Mouse (Mus musculus): ENCODE results near the gene Lilr4b. TPM values are rescaled to one million over a fixed set of nuclear protein-coding genes. Genes with fewer than 3 reads are reported as not detected.
A peak's percentile ranks its signal among the peaks of the same experiment; 100 is the strongest.

The Lilr4b gene
- polyA plus RNA-seq, 1 experiment, result 1,083 TPM

- H3K27ac ChIP-seq (ENCODE audit: insufficient read depth, low read depth, low read length), result peak overlapping the region; percentile 20
- H3K4me1 ChIP-seq (ENCODE audit: control insufficient read depth, insufficient read depth, low read length), result peaks cover 46% of the 10 kb centered on the region
- no peak for TF ChIP-seq POLR2A (IDR thresholded peaks at IDR 0.05; ENCODE audit: borderline replicate concordance, low read depth, low read length)
- TF ChIP-seq CTCF (IDR thresholded peaks at IDR 0.05; ENCODE audit: low read depth, low read length), result no peak
- no peak overlapping the region for H3K4me3 ChIP-seq (ENCODE audit: insufficient read depth, low read length)
These were observed 41.0 kb downstream of the Lilr4b start for GRCm38 (mm10) chr10:51521453-51521852.

- Histone ChIP-seq H3K4me3 (ENCODE audit: insufficient read depth, low read length) (peak overlapping the region; percentile 93), H3K27ac (ENCODE audit: insufficient read depth, low read depth, low read length) (peak overlapping the region; percentile 94), H3K4me1 (ENCODE audit: control insufficient read depth, insufficient read depth, low read length) (peaks cover 39% of the 10 kb centered on the region)
- no peak for TF ChIP-seq CTCF (IDR thresholded peaks at IDR 0.05; ENCODE audit: low read depth, low read length)
- no peak for TF ChIP-seq POLR2A (IDR thresholded peaks at IDR 0.05; ENCODE audit: borderline replicate concordance, low read depth, low read length)
These were observed 45.7 kb downstream of the Lilr4b start for GRCm38 (mm10) chr10:51526090-51526489.

DNA sequence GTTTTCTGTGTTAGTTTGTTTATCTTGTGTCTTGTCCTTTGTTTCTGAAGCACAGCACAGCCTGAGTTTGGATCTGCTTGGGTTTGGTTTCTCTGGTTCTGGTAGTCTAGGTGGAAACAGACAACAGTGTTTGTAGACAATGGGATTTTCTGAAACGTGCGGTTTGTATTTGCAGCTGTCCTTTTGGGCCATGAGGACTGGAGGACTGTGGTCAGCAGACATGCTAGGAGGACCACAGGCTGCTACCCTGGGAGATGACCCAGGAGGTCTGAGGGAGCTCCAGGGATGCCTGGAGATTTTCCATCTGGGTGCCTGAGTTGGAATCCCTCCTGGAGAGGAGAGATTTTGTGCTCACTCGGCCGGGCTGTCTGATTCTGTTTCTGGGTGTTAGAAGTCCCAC, 46.2 kb downstream of the Lilr4b start:
- TF ChIP-seq POLR2A (IDR thresholded peaks at IDR 0.05; ENCODE audit: borderline replicate concordance, low read depth, low read length), result no peak
- no peak for TF ChIP-seq CTCF (IDR thresholded peaks at IDR 0.05; ENCODE audit: low read depth, low read length)
- Histone ChIP-seq H3K4me1 (ENCODE audit: control insufficient read depth, insufficient read depth, low read length) (peaks cover 36% of the 10 kb centered on the region), H3K4me3 (ENCODE audit: insufficient read depth, low read length) (peak overlapping the region; percentile 93), H3K27ac (ENCODE audit: insufficient read depth, low read depth, low read length) (peak overlapping the region; percentile 94)

DNA sequence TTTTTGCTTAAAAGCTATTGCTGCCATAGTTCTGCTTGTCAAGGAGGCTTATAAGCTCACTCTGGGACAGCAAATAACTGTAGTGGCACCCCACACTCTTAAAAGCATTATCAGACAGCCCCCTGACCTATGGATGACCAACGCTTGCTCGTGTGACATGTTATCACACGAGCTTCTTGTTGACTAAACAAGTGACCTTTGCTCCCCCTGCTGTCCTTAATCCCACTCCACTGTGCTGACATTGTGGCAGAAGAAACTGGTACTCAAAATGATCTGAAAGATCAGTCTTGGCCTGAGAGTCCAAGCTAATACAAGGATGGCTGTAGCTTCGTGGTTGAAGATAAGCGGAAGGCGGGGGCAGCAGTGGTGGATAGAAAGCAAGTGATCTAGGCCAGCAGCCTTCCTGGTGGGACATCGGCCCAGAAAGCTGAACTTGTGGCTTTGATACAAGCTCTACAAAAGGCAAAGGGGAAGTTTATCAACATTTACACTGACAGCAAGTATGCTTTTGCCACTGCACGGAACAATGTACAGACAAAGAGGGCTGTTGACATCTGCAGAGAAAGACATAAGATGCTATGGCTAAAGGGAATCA, 48.5 kb downstream of the Lilr4b start:
- peaks cover 24% of the 10 kb centered on the region for H3K4me1 ChIP-seq (ENCODE audit: control insufficient read depth, insufficient read depth, low read length)
- peak overlapping the region; percentile 85 for H3K27ac ChIP-seq (ENCODE audit: insufficient read depth, low read depth, low read length)
- no peak for TF ChIP-seq CTCF (IDR thresholded peaks at IDR 0.05; ENCODE audit: low read depth, low read length)
- no peak for TF ChIP-seq POLR2A (IDR thresholded peaks at IDR 0.05; ENCODE audit: borderline replicate concordance, low read depth, low read length)
- peak overlapping the region; percentile 60 for H3K4me3 ChIP-seq (ENCODE audit: insufficient read depth, low read length)

GRCm38 (mm10) chr10:51529497-51529896, 49.1 kb downstream of the Lilr4b start:
- peak overlapping the region; percentile 60 for H3K4me3 ChIP-seq (ENCODE audit: insufficient read depth, low read length)
- no peak for TF ChIP-seq CTCF (IDR thresholded peaks at IDR 0.05; ENCODE audit: low read depth, low read length)
- no peak for TF ChIP-seq POLR2A (IDR thresholded peaks at IDR 0.05; ENCODE audit: borderline replicate concordance, low read depth, low read length)
- peaks cover 24% of the 10 kb centered on the region for H3K4me1 ChIP-seq (ENCODE audit: control insufficient read depth, insufficient read depth, low read length)
- H3K27ac ChIP-seq (ENCODE audit: insufficient read depth, low read depth, low read length), result peak overlapping the region; percentile 85

GRCm38 (mm10) chr10:51530813-51531212, 50.4 kb downstream of the Lilr4b start:
- H3K27ac ChIP-seq (ENCODE audit: insufficient read depth, low read depth, low read length), result peak overlapping the region; percentile 85
- H3K4me1 ChIP-seq (ENCODE audit: control insufficient read depth, insufficient read depth, low read length), result peaks cover 21% of the 10 kb centered on the region
- no peak overlapping the region; the same call in 1 of the 2 replicates for H3K4me3 ChIP-seq (ENCODE audit: insufficient read depth, low read length)
- TF ChIP-seq POLR2A (IDR thresholded peaks at IDR 0.05; ENCODE audit: borderline replicate concordance, low read depth, low read length), result no peak
- no peak for TF ChIP-seq CTCF (IDR thresholded peaks at IDR 0.05; ENCODE audit: low read depth, low read length)

Other genes starting within 250 kb of the Lilr4b start
- gene Gm49339, start within 50 bp of the Lilr4b start, polyA plus RNA-seq (2012; ENCODE audit: insufficient read depth, insufficient read length, missing spikeins), result 444 and 484 TPM in 2 replicates
- gene Lilrb4a, start 10.3 kb downstream of the Lilr4b start, polyA plus RNA-seq (2012; ENCODE audit: insufficient read depth, insufficient read length, missing spikeins), result 1,169 and 1,255 TPM in 2 replicates
- gene Fam162b, start 109.9 kb downstream of the Lilr4b start, polyA plus RNA-seq (2012; ENCODE audit: insufficient read depth, insufficient read length, missing spikeins), result not detected in 2 replicates
- gene Gprc6a, start 150.8 kb downstream of the Lilr4b start, polyA plus RNA-seq (2012; ENCODE audit: insufficient read depth, insufficient read length, missing spikeins), result not detected in 2 replicates
- gene Rfx6, start 197.1 kb downstream of the Lilr4b start, polyA plus RNA-seq (2012; ENCODE audit: insufficient read depth, insufficient read length, missing spikeins), result not detected in 2 replicates

Measured in bone marrow macrophage, adult 2 months (primary cell).